Mouse (Mus musculus): ENCODE measurements at regions not wholly inside any gene's neighbourhood (a gene's known extent, or its start where the extent isn't known, plus 50 kb on each side); places are given as distances from the start of the nearest gene placed in this dataset.

DNA sequence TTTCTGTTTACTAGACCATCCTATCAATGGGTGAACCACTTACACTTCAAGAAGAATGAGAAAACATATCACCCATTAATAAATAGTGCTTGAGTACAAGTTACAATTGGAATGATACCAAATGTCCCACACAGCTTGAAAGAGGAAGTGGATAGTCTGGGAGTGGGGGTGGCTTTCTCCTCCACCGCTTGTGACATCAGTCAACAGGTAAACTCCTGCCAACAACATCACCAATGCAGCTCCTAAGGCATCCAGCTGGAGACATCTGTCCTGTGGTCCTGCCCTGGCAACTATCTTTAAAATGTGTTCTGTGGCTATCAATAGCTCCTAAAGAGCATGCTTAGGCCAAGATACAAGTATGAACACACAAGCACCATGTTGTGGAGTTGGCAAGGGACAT, 233.7 kb upstream of the Jade1 start:
- Histone ChIP-seq H3K36me3 (ENCODE audit: insufficient read depth, low read length) (no peaks in the 10 kb centered on the region), H3K4me1 (ENCODE audit: insufficient read depth, low read length) (no peaks in the 10 kb centered on the region), H3K9ac (replicated peaks; ENCODE audit: low read length, poor library complexity, severe bottlenecking) (no peak overlapping the region), H3K27me3 (ENCODE audit: insufficient read depth, low read length) (no peaks in the 10 kb centered on the region), H3K4me2 (ENCODE audit: low read depth, low read length, poor library complexity, severe bottlenecking) (no peak overlapping the region), H3K27ac (ENCODE audit: low read depth, low read length) (no peak overlapping the region), H3K9me3 (ENCODE audit: low read length) (no peaks in the 10 kb centered on the region), H3K4me3 (ENCODE audit: low read depth, low read length) (no peak overlapping the region)
- DNase-seq (ENCODE audit: low spot score): no peak
- WGBS: 91% methylated on average over 1 of the region's 1 CpGs
- no peak for ATAC-seq (ENCODE audit: low FRiP score)
- no peak for TF ChIP-seq CTCF (IDR thresholded peaks at IDR 0.05)

DNA sequence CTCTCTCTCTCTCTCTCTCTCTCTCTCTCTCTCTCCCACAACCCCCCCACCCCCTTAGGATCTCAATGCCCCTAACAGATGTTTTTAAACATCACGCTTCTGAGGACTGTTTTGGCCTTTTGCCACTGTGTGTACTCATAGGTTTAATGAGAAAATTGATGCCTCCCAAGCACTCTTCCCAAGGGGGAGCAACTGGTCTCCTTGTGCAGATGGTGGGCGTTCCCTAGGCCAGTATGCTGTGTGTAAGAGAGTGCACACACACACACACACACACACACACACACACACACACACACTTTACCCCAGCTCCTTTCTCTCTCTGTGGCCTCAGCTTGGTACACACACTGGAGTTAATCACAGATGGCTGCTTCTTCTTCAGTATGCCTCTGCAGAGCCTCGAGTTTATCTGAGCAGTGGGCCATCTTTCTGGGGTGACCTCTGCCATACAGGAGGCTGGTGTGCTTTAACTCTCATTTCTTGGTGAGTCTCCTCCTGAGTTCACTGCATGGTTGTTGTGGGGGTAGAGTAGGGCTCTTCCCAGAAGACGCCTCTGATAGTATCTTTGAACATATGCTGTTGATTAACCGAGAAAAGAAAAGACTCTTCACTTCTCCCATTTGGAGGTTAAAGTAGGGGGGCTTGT, 236.2 kb upstream of the Jade1 start:
- no peak overlapping the region for H3K9ac ChIP-seq (replicated peaks; ENCODE audit: low read length, poor library complexity, severe bottlenecking)
- no peak for ATAC-seq (ENCODE audit: low FRiP score)
- H3K36me3 ChIP-seq (ENCODE audit: insufficient read depth, low read length): no peaks in the 10 kb centered on the region
- no peak for TF ChIP-seq CTCF (IDR thresholded peaks at IDR 0.05)
- no peaks in the 10 kb centered on the region for H3K4me1 ChIP-seq (ENCODE audit: insufficient read depth, low read length)
- WGBS: 75% methylated on average over 5 of the region's 5 CpGs
- no peaks in the 10 kb centered on the region for H3K27me3 ChIP-seq (ENCODE audit: insufficient read depth, low read length)
- no peak overlapping the region for H3K4me3 ChIP-seq (ENCODE audit: low read depth, low read length)
- no peak overlapping the region for H3K4me2 ChIP-seq (ENCODE audit: low read depth, low read length, poor library complexity, severe bottlenecking)
- no peaks in the 10 kb centered on the region for H3K9me3 ChIP-seq (ENCODE audit: low read length)
- DNase-seq (ENCODE audit: low spot score): no peak
- no peak overlapping the region for H3K27ac ChIP-seq (ENCODE audit: low read depth, low read length)

GRCm38 (mm10) chr3:41318232-41319131, 235.6 kb upstream of the Pgrmc2 start:
- Histone ChIP-seq H3K4me2 (ENCODE audit: low read depth, low read length, poor library complexity, severe bottlenecking) (no peak overlapping the region), H3K27me3 (ENCODE audit: insufficient read depth, low read length) (no peaks in the 10 kb centered on the region), H3K4me3 (ENCODE audit: low read depth, low read length) (no peak overlapping the region), H3K4me1 (ENCODE audit: insufficient read depth, low read length) (no peaks in the 10 kb centered on the region), H3K27ac (ENCODE audit: low read depth, low read length) (no peak overlapping the region), H3K9me3 (ENCODE audit: low read length) (no peaks in the 10 kb centered on the region), H3K9ac (replicated peaks; ENCODE audit: low read length, poor library complexity, severe bottlenecking) (no peak overlapping the region), H3K36me3 (ENCODE audit: insufficient read depth, low read length) (no peaks in the 10 kb centered on the region)
- DNase-seq (ENCODE audit: low spot score) (no peak), ATAC-seq (ENCODE audit: low FRiP score) (no peak)
- 61% methylated on average over 12 of the region's 12 CpGs for WGBS
- no peak for TF ChIP-seq CTCF (IDR thresholded peaks at IDR 0.05)

- WGBS: 82% methylated on average over 4 of the region's 4 CpGs
- no peaks in the 10 kb centered on the region for H3K4me1 ChIP-seq (ENCODE audit: insufficient read depth, low read length)
- no peak overlapping the region for H3K4me2 ChIP-seq (ENCODE audit: low read depth, low read length, poor library complexity, severe bottlenecking)
- no peak overlapping the region for H3K4me3 ChIP-seq (ENCODE audit: low read depth, low read length)
- no peaks in the 10 kb centered on the region for H3K36me3 ChIP-seq (ENCODE audit: insufficient read depth, low read length)
- ATAC-seq (ENCODE audit: low FRiP score): no peak
- H3K9me3 ChIP-seq (ENCODE audit: low read length): no peaks in the 10 kb centered on the region
- no peak overlapping the region for H3K9ac ChIP-seq (replicated peaks; ENCODE audit: low read length, poor library complexity, severe bottlenecking)
- DNase-seq (ENCODE audit: low spot score): no peak
- no peaks in the 10 kb centered on the region for H3K27me3 ChIP-seq (ENCODE audit: insufficient read depth, low read length)
- no peak for TF ChIP-seq CTCF (IDR thresholded peaks at IDR 0.05)
- no peak overlapping the region for H3K27ac ChIP-seq (ENCODE audit: low read depth, low read length)
These were observed 234.3 kb upstream of the Pgrmc2 start for GRCm38 (mm10) chr3:41317170-41317569.

DNA sequence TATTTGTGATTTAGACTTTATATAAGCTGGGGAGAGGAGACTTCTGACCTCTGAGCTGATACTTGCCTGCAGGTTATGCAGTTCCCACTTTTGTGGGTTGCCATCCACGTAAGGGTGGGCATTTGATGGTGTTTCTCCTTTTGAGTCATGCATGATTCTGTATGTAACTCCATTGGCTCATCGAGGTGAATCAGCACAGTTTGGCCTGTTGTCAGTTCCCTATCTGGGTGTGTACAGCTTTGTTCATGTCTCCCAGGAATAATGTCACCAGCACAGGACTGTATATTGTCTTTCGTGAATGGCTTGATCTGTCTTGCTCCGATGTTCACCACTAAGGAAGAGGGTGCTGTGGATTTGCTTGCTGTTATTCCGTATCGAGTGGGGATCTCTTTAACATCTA, 229.6 kb upstream of the Pgrmc2 start:
- no peaks in the 10 kb centered on the region for H3K4me1 ChIP-seq (ENCODE audit: insufficient read depth, low read length)
- no peaks in the 10 kb centered on the region for H3K36me3 ChIP-seq (ENCODE audit: insufficient read depth, low read length)
- no peak overlapping the region for H3K9ac ChIP-seq (replicated peaks; ENCODE audit: low read length, poor library complexity, severe bottlenecking)
- H3K4me3 ChIP-seq (ENCODE audit: low read depth, low read length): no peak overlapping the region
- H3K9me3 ChIP-seq (ENCODE audit: low read length): no peaks in the 10 kb centered on the region
- H3K27ac ChIP-seq (ENCODE audit: low read depth, low read length): no peak overlapping the region
- ATAC-seq (ENCODE audit: low FRiP score): no peak
- 89% methylated on average over 6 of the region's 6 CpGs for WGBS
- H3K4me2 ChIP-seq (ENCODE audit: low read depth, low read length, poor library complexity, severe bottlenecking): no peak overlapping the region
- no peaks in the 10 kb centered on the region for H3K27me3 ChIP-seq (ENCODE audit: insufficient read depth, low read length)
- no peak for DNase-seq (ENCODE audit: low spot score)
- TF ChIP-seq CTCF (IDR thresholded peaks at IDR 0.05): no peak

DNA sequence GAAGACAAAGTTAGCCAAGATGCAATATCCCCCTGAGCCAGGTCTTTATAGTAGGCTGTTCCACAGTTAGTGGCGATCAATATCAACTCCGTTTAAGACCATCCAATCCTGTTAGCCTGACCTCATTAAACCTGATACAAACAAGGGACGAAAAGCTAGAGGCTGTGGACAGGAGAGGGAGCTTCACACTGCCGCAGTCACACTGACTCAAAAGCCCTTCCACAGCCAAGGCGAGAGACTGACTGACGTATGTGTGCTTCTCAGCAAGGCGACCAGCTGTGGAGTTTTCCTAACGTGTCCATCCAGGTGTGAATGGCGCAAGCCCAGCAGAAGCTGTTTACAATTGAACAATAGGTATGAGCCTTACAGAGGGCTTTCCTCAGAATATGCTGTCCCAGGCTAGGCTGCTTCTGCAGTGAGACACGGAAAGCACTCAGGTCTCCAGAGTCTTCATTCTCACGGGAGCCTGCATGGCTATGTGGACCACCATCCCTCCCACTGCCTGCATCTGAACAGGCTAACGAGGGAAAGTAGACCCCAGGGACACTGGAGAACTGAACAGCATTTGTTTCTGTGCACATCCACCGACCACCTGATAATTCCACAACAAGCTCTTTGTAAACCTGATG, 224.7 kb upstream of the Pgrmc2 start:
- ATAC-seq (ENCODE audit: low FRiP score) (0 out of 2 replicates have a peak, but pooled peaks have one; percentile 27), DNase-seq (ENCODE audit: low spot score) (peak; percentile 32)
- 72% methylated on average over 13 of the region's 13 CpGs for WGBS
- Histone ChIP-seq H3K4me3 (ENCODE audit: low read depth, low read length) (no peak overlapping the region), H3K9ac (replicated peaks; ENCODE audit: low read length, poor library complexity, severe bottlenecking) (no peak overlapping the region), H3K9me3 (ENCODE audit: low read length) (no peaks in the 10 kb centered on the region), H3K4me1 (ENCODE audit: insufficient read depth, low read length) (no peaks in the 10 kb centered on the region), H3K27me3 (ENCODE audit: insufficient read depth, low read length) (no peaks in the 10 kb centered on the region), H3K4me2 (ENCODE audit: low read depth, low read length, poor library complexity, severe bottlenecking) (no peak overlapping the region), H3K36me3 (ENCODE audit: insufficient read depth, low read length) (no peaks in the 10 kb centered on the region), H3K27ac (ENCODE audit: low read depth, low read length) (no peak overlapping the region)
- no peak for TF ChIP-seq CTCF (IDR thresholded peaks at IDR 0.05)
